Mouse (Mus musculus): Measurements from ENCODE around the gene Hist1h1e. TPM values are rescaled to one million over a fixed set of nuclear protein-coding genes. Genes with fewer than 3 reads are reported as not detected.
A peak's percentile ranks its signal among the peaks of the same experiment; 100 is the strongest.
"Not testable (repeated sequence)": the region's sequence is repeated elsewhere in the genome, so short reads cannot be mapped to it uniquely, and the experiment has no call there.

The Hist1h1e gene
- polyA plus RNA-seq, 1 experiment, result 54.3 TPM

DNA sequence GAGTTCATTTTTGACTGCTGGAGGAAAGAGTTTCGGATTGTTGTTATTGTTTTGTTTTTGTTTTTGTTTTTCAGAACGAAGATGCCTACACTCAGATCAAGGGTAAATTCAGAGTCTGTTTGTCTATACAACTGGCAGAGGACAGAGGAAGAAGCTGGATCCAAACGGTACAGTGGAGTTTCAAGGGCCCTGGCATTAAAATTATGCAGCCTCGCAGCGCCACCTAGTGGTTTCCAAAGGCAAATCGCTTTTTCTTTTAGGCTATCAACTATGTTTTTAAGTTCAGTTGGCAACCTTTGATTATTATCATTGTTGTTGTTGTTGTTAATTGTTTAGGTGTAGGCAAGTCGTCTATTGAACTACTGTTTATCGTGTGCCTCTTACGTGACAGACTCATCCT, 24.4 kb downstream of the Hist1h1e start:
- Histone ChIP-seq H3K4me1 (ENCODE audit: control insufficient read depth, insufficient read depth, low read length) (peaks cover 2% of the 10 kb centered on the region; the same call in 1 of the 2 replicates), H3K27ac (ENCODE audit: control insufficient read depth, insufficient read depth, low read depth, low read length, poor library complexity) (no peak overlapping the region), H3K4me3 (replicated peaks; ENCODE audit: control insufficient read depth, low read depth, low read length) (no peak overlapping the region)
- TF ChIP-seq POLR2A (IDR thresholded peaks at IDR 0.05; ENCODE audit: borderline replicate concordance, control insufficient read depth, low read depth, low read length), result no peak
- TF ChIP-seq CTCF (IDR thresholded peaks at IDR 0.05; ENCODE audit: control insufficient read depth, insufficient read depth, low read length), result peak; percentile 66
- WGBS, result 9% methylated on average over 9 of the region's 9 CpGs

DNA sequence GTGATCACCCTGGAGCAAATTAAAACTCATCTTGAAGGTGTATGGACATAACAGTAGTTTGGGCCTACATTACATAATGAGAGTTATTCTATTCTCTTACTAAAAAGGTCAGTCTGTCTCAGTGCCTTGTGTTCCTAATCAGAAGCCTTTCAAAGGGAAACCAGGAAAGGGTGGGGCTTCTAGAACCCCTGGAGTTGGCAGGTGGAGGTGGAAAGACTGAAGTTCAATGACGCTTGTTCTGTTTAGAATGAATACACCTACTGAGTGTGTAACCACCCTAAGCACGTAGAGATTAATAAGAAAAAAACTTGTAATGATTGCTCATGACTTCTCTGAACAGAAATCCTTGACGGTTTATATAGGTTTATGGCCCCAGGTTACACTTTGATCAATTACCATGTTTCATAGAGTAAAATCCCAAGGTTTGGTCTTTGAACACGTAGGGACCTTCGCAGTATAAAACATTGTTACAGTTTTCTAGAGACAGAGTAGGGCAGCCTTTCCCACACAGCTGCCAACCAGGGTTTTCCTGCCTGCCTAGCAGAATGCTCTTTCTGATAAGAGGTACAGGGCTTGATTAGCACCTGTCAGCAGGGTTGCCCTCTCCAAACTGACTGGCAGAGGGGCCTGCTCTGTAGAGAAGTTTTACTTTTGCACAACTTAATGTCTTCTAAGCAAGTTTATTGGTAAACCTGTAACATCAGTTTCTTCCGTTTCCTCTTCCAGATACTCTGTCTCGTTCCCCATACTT, 26.6 kb downstream of the Hist1h1e start:
- Histone ChIP-seq H3K4me3 (replicated peaks; ENCODE audit: control insufficient read depth, low read depth, low read length) (no peak overlapping the region), H3K4me1 (ENCODE audit: control insufficient read depth, insufficient read depth, low read length) (peaks cover 2% of the 10 kb centered on the region; the same call in 1 of the 2 replicates), H3K27ac (ENCODE audit: control insufficient read depth, insufficient read depth, low read depth, low read length, poor library complexity) (peak overlapping the region; percentile 0; the same call in 1 of the 2 replicates)
- 61% methylated on average over 7 of the region's 7 CpGs for WGBS
- TF ChIP-seq POLR2A (IDR thresholded peaks at IDR 0.05; ENCODE audit: borderline replicate concordance, control insufficient read depth, low read depth, low read length) (no peak), CTCF (IDR thresholded peaks at IDR 0.05; ENCODE audit: control insufficient read depth, insufficient read depth, low read length) (no peak)

DNA sequence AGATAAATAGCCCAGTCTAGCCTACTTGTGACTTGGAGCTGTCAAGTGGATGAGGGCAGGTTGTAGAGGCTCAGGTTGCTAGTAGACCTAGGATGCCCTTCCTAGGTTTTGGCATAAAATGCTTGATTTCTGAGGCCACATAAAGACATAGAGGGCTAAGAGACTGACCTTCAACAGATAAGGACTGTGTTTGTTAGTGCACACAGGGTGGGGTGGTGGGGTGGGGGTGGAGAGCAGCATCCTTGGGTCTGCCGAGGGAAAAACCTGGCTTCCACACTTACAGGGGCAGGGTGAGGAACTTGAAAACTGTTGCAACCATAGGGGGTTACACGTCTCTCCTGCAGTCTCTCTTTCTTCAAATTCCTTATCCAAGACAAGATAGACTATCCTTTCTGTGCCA, 27.2 kb downstream of the Hist1h1e start:
- 31% methylated on average over 2 of the region's 2 CpGs for WGBS
- no peak for TF ChIP-seq POLR2A (IDR thresholded peaks at IDR 0.05; ENCODE audit: borderline replicate concordance, control insufficient read depth, low read depth, low read length)
- no peak for TF ChIP-seq CTCF (IDR thresholded peaks at IDR 0.05; ENCODE audit: control insufficient read depth, insufficient read depth, low read length)
- peak overlapping the region; percentile 21; the same call in 1 of the 2 replicates for H3K27ac ChIP-seq (ENCODE audit: control insufficient read depth, insufficient read depth, low read depth, low read length, poor library complexity)
- peaks cover 2% of the 10 kb centered on the region; the same call in 1 of the 2 replicates for H3K4me1 ChIP-seq (ENCODE audit: control insufficient read depth, insufficient read depth, low read length)
- no peak overlapping the region for H3K4me3 ChIP-seq (replicated peaks; ENCODE audit: control insufficient read depth, low read depth, low read length)

DNA sequence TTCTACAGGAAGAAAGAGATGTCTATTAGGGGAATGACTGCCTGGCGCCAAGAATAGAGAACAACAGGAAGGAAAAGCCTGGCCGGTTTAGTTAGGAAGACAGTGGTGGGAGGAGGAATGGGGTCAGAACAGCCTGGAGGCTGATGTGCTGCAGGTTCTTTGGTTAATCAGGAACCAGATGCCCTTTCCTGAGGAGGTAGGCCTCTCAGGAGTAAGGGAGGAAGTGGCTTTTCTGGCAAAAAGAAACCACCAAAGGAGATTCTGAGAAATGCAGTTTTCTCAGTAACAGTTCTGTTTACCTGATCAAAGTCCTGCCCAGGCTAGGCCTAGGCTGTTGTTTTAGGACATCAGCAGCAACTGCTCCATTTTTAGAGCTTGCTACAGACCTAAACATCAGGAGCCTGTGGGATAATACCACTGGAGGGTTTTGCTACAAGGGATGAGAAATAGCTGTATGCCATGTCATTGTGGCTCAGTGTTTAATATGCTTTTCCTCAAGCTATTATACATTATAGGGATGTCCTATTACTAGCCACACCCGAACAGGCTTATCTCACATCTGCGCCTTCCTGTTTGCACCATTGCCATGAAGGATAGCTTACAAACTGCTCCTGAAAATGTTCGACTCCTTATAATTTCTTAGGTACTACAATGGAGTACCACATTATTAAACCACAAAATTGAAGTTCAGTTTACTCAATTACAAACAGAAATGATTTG, 29.1 kb downstream of the Hist1h1e start:
- Histone ChIP-seq H3K4me3 (replicated peaks; ENCODE audit: control insufficient read depth, low read depth, low read length) (no peak overlapping the region), H3K27ac (ENCODE audit: control insufficient read depth, insufficient read depth, low read depth, low read length, poor library complexity) (no peak overlapping the region), H3K4me1 (ENCODE audit: control insufficient read depth, insufficient read depth, low read length) (peaks cover 2% of the 10 kb centered on the region; the same call in 1 of the 2 replicates)
- 13% methylated on average over 5 of the region's 5 CpGs for WGBS
- TF ChIP-seq CTCF (IDR thresholded peaks at IDR 0.05; ENCODE audit: control insufficient read depth, insufficient read depth, low read length) (no peak), POLR2A (IDR thresholded peaks at IDR 0.05; ENCODE audit: borderline replicate concordance, control insufficient read depth, low read depth, low read length) (no peak)

DNA sequence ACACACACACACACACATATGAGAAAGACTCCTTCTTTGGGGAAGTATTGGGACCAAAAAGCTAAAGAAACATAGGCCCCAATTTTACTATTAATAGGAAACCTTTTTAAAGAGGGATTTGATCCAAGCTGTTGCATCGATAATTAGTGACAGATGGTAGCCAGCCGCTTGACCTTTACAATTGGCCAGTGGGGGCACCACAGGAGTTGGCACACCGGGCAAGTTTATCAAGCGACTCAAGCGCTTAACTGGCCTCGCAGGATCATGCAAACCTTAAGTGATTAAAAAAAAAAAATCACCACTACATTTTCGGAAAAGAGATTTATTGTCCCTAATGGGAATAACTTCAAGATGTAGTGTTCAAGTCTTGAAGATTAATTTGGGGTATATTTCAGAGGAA, 29.7 kb downstream of the Hist1h1e start:
- Histone ChIP-seq H3K4me3 (replicated peaks; ENCODE audit: control insufficient read depth, low read depth, low read length) (no peak overlapping the region), H3K4me1 (ENCODE audit: control insufficient read depth, insufficient read depth, low read length) (peaks cover 3% of the 10 kb centered on the region; the same call in 1 of the 2 replicates), H3K27ac (ENCODE audit: control insufficient read depth, insufficient read depth, low read depth, low read length, poor library complexity) (no peak overlapping the region)
- TF ChIP-seq CTCF (IDR thresholded peaks at IDR 0.05; ENCODE audit: control insufficient read depth, insufficient read depth, low read length) (no peak), POLR2A (IDR thresholded peaks at IDR 0.05; ENCODE audit: borderline replicate concordance, control insufficient read depth, low read depth, low read length) (no peak)
- WGBS, result 60% methylated on average over 7 of the region's 7 CpGs

DNA sequence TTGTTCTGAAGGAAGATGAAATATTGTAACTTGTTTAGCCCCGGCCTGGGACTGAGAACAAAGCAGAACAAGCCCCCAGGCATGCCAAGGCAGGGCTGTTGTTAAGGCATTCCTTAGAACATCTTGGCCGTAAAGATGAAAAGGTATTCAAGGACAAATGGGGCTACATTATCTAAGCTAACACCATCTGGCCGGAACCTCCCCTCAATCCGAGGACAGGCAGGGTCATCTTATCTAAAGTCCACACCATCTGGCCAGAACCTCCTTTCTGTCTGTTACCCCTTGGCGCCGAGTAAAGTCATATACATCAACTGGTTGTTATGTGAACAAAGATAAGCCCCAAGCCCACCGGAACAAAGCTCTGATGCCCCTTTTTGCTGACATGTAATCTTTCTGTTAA, 30.5 kb downstream of the Hist1h1e start:
- H3K4me1 ChIP-seq (ENCODE audit: control insufficient read depth, insufficient read depth, low read length); H3K4me3 ChIP-seq (replicated peaks; ENCODE audit: control insufficient read depth, low read depth, low read length); H3K27ac ChIP-seq (ENCODE audit: control insufficient read depth, insufficient read depth, low read depth, low read length, poor library complexity): not testable (repeated sequence)
- WGBS, result 71% methylated on average over 7 of the region's 7 CpGs

DNA sequence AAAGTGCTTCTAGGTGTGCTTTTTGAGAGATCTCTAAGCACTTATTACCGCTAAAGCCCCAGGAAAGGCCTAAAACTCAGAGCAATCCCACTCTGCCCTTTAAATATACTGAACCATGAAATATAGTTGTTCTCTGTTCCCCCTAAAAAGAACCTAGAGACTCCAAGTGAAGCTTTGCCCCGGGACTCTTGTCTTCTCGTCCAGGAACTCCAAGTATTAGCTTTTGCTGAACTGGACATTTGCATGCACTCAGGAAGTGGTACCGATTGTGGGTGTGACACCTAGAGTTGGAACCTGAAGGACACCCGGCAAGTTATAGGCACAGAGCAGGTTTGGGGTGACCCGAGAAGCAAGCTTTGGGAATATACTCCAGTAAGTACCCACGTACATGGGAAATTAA, 31.2 kb downstream of the Hist1h1e start:
- H3K4me1 ChIP-seq (ENCODE audit: control insufficient read depth, insufficient read depth, low read length), result peaks cover 3% of the 10 kb centered on the region; the same call in 1 of the 2 replicates
- TF ChIP-seq POLR2A (IDR thresholded peaks at IDR 0.05; ENCODE audit: borderline replicate concordance, control insufficient read depth, low read depth, low read length) (no peak), CTCF (IDR thresholded peaks at IDR 0.05; ENCODE audit: control insufficient read depth, insufficient read depth, low read length) (no peak)
- WGBS, result 89% methylated on average over 7 of the region's 7 CpGs
- no peak overlapping the region for H3K27ac ChIP-seq (ENCODE audit: control insufficient read depth, insufficient read depth, low read depth, low read length, poor library complexity)
- no peak overlapping the region for H3K4me3 ChIP-seq (replicated peaks; ENCODE audit: control insufficient read depth, low read depth, low read length)

DNA sequence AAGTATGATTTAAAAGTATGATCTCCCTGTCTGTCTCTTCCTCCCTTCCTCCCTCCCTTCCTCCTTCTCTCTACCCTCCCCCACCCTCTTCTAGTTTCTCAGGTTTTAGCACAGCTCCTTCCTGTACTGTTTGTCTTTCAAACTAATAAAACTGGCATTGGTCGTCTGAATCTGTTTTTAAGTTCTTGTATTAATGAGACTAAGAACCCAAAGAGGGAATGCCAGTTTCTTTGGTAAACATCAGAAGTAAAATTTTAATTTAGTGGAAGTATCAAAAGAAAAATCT, 35.5 kb downstream of the Hist1h1e start:
- Histone ChIP-seq H3K4me3 (replicated peaks; ENCODE audit: control insufficient read depth, low read depth, low read length) (peak overlapping the region; percentile 56), H3K27ac (ENCODE audit: control insufficient read depth, insufficient read depth, low read depth, low read length, poor library complexity) (peak overlapping the region; percentile 89), H3K4me1 (ENCODE audit: control insufficient read depth, insufficient read depth, low read length) (peaks cover 3% of the 10 kb centered on the region; the same call in 1 of the 2 replicates)
- TF ChIP-seq CTCF (IDR thresholded peaks at IDR 0.05; ENCODE audit: control insufficient read depth, insufficient read depth, low read length), result no peak
- TF ChIP-seq POLR2A (IDR thresholded peaks at IDR 0.05; ENCODE audit: borderline replicate concordance, control insufficient read depth, low read depth, low read length), result no peak
- 4% methylated on average over 1 of the region's 1 CpGs for WGBS

All from bone marrow, adult 2 months (tissue).